Mouse (Mus musculus) embryonic facial prominence, embryonic 12.5 days (tissue): Measurements from ENCODE around the gene Bdkrb2. TPM values are rescaled to one million over a fixed set of nuclear protein-coding genes. Genes with fewer than 3 reads are reported as not detected.

Experiments used
- ATAC-seq: fragments of 200-750 bp; cut with Nextera tagmentation; 2 replicates; pipeline ENCODE4 v1.8.0; 2017; ENCODE audit not compliant: insufficient number of reproducible peaks, insufficient read depth, low FRiP score, low TSS enrichment
- H3K27ac ChIP-seq: fragments of 300-500 bp; sonication (generic); 2 replicates; pipeline ENCODE4 v1.5.1; 2016; ENCODE audit warnings: mild to moderate bottlenecking
- H3K27me3 ChIP-seq: fragments of 300-500 bp; sonication (generic); 2 replicates; pipeline ENCODE4 v1.6.1; 2016; ENCODE audit warnings: mild to moderate bottlenecking, moderate library complexity
- H3K36me3 ChIP-seq: fragments of 300-500 bp; sonication (generic); 2 replicates; pipeline ENCODE4 v1.6.1; 2016; ENCODE audit warnings: mild to moderate bottlenecking
- H3K4me1 ChIP-seq: fragments of 300-500 bp; sonication (generic); 2 replicates; pipeline ENCODE4 v1.6.1; 2016
- H3K4me2 ChIP-seq: fragments of 300-500 bp; sonication (generic); replicated peaks from 2 replicates; pipeline ENCODE4 v1.6.1; 2016; ENCODE audit warnings: mild to moderate bottlenecking, moderate library complexity
- H3K4me3 ChIP-seq: fragments of 300-500 bp; sonication (generic); 2 replicates; pipeline ENCODE4 v1.5.1; 2016; ENCODE audit warnings: mild to moderate bottlenecking
- H3K9ac ChIP-seq: fragments of 300-500 bp; sonication (generic); 2 replicates; pipeline ENCODE4 v1.6.1; 2016; ENCODE audit warnings: mild to moderate bottlenecking, moderate library complexity
- H3K9me3 ChIP-seq: fragments of 300-500 bp; sonication (generic); 2 replicates; pipeline ENCODE4 v1.6.1; 2016; ENCODE audit warnings: mild to moderate bottlenecking, moderate library complexity
- WGBS: fragments of 180-500 bp; shearing (Covaris S2); methylation state at CpG from one replicate; pipeline ENCODE4 v1.1.7; 2016; 5-methylcytosine and 5-hydroxymethylcytosine counted together
- polyA plus RNA-seq: library from polyadenylated mRNA; unstranded; fragments of >200 nt; fragmentation: Nextera tagmentation; extraction: Ambion mirVana; gene quantifications from 2 replicates; pipeline ENCODE4 v1.2.1, GENCODE M21; 2016

Gene Bdkrb2
- polyA plus RNA-seq, 1 experiment from 2014 or later, result 1.1 TPM

DNA sequence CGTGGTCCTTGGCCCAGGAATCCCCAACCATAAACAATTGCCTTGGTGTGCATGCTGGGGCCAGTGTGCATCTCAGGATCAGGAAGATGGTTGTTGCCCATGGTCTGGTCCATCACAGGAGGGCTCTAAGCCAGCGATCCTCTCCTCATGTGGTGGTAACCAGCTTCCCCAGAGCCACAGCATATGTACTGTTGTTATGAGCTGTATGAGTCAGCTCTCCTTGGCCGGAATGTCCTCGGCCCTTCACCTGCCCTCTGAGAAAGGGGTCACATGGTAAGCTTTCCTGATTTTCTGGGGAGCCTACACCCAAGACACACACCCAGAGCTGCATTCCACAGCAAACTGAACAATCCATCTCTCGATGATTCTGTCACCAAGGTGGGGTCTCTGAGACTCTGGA, 2.2 kb downstream of the Bdkrb2 start:
- Histone ChIP-seq H3K4me2 (no peak overlapping the region), H3K9me3 (0 out of 2 replicates have a peak, but pooled peaks cover 5% of the 10 kb centered on the region), H3K4me1 (peaks cover 21% of the 10 kb centered on the region), H3K4me3 (no peak overlapping the region), H3K9ac (no peak overlapping the region), H3K36me3 (no peaks in the 10 kb centered on the region), H3K27ac (no peak overlapping the region), H3K27me3 (peaks cover 37% of the 10 kb centered on the region)
- 77% methylated on average over 5 of the region's 5 CpGs for WGBS
- no peak for ATAC-seq

- Histone ChIP-seq H3K27ac (no peak overlapping the region), H3K9ac (no peak overlapping the region), H3K36me3 (no peaks in the 10 kb centered on the region), H3K4me2 (no peak overlapping the region), H3K4me3 (no peak overlapping the region), H3K9me3 (0 out of 2 replicates have a peak, but pooled peaks cover 4% of the 10 kb centered on the region), H3K27me3 (no peaks in the 10 kb centered on the region), H3K4me1 (no peaks in the 10 kb centered on the region)
- 63% methylated on average over 3 of the region's 3 CpGs for WGBS
- no peak for ATAC-seq
These were observed 8.8 kb downstream of the Bdkrb2 start for GRCm38 (mm10) chr12:105571867-105572266.

- no peak overlapping the region for H3K9ac ChIP-seq
- WGBS, result 73% methylated on average over 2 of the region's 2 CpGs
- no peak for ATAC-seq
- no peak overlapping the region for H3K4me2 ChIP-seq
- H3K36me3 ChIP-seq, result no peaks in the 10 kb centered on the region
- H3K27ac ChIP-seq, result no peak overlapping the region
- H3K27me3 ChIP-seq, result no peaks in the 10 kb centered on the region
- no peaks in the 10 kb centered on the region for H3K4me1 ChIP-seq
- H3K9me3 ChIP-seq, result no peaks in the 10 kb centered on the region
- no peak overlapping the region for H3K4me3 ChIP-seq
These were observed 9.6 kb downstream of the Bdkrb2 start for GRCm38 (mm10) chr12:105572622-105573021.

GRCm38 (mm10) chr12:105574356-105574755, 11.3 kb downstream of the Bdkrb2 start:
- Histone ChIP-seq H3K4me3 (no peak overlapping the region), H3K4me2 (no peak overlapping the region), H3K36me3 (no peaks in the 10 kb centered on the region), H3K9ac (no peak overlapping the region), H3K27me3 (no peaks in the 10 kb centered on the region), H3K27ac (no peak overlapping the region), H3K9me3 (no peaks in the 10 kb centered on the region), H3K4me1 (no peaks in the 10 kb centered on the region)
- WGBS, result 89% methylated on average over 4 of the region's 4 CpGs
- ATAC-seq, result no peak

DNA sequence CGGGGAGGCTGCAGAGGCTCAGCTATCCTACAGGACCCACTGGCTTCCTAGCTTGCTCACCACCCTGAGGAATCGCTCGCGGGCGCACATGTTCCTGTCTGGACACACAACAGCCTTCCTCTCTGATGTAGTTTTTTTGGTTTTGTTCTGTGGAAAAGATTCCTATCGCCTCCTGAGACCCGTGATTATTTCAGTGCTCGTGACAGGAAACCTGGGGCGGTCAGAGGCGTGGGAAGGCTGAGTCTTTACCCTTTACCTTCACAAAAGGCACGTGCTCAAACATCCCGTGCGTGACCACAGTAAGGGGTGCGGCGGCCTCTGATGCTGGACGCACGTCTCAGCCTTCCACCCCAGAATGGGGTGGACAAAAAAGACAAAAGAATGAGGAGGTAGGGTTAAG, 17.5 kb downstream of the Bdkrb2 start:
- no peaks in the 10 kb centered on the region for H3K27me3 ChIP-seq
- no peak overlapping the region for H3K4me2 ChIP-seq
- H3K9me3 ChIP-seq, result no peaks in the 10 kb centered on the region
- H3K4me1 ChIP-seq, result peaks cover 16% of the 10 kb centered on the region
- WGBS, result 75% methylated on average over 17 of the region's 17 CpGs
- H3K36me3 ChIP-seq, result no peaks in the 10 kb centered on the region
- H3K27ac ChIP-seq, result no peak overlapping the region
- no peak for ATAC-seq
- no peak overlapping the region for H3K9ac ChIP-seq
- no peak overlapping the region for H3K4me3 ChIP-seq

DNA sequence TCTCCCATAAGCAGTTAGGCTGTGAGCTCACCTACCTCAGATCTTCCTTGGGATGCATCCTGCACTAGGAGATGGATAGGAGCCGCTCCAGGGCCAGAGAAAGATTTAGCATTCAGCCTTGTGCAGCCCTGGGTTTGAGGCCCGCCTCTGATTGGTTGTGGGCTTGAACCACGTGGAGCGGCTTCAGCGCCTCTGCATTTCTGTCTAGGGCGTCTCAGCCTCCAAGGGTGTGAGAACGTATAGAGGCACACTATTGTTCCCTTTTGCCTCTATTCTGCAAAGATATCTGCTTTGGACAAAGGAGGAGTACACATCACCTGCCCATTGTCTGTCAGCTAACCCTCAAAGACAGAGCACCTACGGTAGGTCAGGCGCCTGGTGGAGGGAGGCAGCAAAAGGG, 19.5 kb downstream of the Bdkrb2 start:
- no peak for ATAC-seq
- Histone ChIP-seq H3K4me1 (peaks cover 16% of the 10 kb centered on the region), H3K9me3 (no peaks in the 10 kb centered on the region), H3K27ac (no peak overlapping the region), H3K4me3 (no peak overlapping the region), H3K36me3 (no peaks in the 10 kb centered on the region), H3K27me3 (no peaks in the 10 kb centered on the region), H3K4me2 (no peak overlapping the region), H3K9ac (no peak overlapping the region)
- 62% methylated on average over 9 of the region's 9 CpGs for WGBS

DNA sequence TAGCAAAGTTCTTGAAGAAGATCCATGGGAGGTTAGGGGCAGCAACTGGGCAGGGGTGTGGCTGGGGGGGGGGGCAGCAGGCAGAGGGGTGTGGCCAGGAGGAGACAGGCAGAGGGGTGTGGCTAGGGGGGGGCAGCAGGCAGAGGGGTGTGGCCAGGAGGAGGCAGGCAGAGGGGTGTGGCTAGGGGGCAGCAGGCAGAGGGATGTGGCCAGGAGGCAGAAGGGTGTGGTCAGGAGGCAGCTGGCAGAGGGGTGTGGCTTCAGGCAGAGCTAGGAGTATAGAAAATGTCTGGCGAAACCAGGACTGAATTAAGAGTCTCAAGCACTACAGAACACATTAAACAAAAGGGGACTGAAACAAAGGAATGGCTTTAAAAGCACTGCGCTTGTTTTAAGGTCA, 20.5 kb downstream of the Bdkrb2 start:
- H3K27me3 ChIP-seq, result no peaks in the 10 kb centered on the region
- no peak overlapping the region for H3K27ac ChIP-seq
- no peak overlapping the region for H3K9ac ChIP-seq
- WGBS, result 12% methylated on average over 2 of the region's 2 CpGs
- H3K4me3 ChIP-seq, result no peak overlapping the region
- H3K36me3 ChIP-seq, result no peaks in the 10 kb centered on the region
- H3K4me1 ChIP-seq, result peaks cover 16% of the 10 kb centered on the region
- H3K9me3 ChIP-seq, result no peaks in the 10 kb centered on the region
- ATAC-seq, result no peak
- no peak overlapping the region for H3K4me2 ChIP-seq

DNA sequence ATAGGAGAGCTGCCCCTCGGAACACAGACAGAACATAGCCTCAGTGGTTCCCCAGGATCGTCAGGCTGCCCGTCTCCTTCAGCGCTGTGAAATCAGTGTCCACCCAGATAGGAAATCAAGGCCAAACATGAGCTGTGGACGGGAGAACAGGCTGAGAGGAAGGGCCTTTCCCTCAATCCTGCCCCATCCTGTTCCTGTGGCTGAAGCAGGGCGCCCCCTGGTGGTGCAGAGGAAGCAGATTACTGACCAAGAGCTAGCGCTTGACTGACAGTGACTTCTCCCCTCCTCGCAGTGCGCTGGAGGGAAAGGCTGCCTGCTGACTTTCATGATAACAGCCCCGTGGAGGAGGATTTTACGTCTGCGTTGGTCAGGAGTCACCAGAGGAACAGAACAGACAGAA, 21.8 kb downstream of the Bdkrb2 start:
- Histone ChIP-seq H3K27ac (no peak overlapping the region), H3K4me3 (no peak overlapping the region), H3K4me2 (no peak overlapping the region), H3K9ac (no peak overlapping the region), H3K9me3 (no peaks in the 10 kb centered on the region), H3K4me1 (peaks cover 13% of the 10 kb centered on the region), H3K36me3 (no peaks in the 10 kb centered on the region), H3K27me3 (no peaks in the 10 kb centered on the region)
- WGBS, result 19% methylated on average over 12 of the region's 12 CpGs
- no peak for ATAC-seq

DNA sequence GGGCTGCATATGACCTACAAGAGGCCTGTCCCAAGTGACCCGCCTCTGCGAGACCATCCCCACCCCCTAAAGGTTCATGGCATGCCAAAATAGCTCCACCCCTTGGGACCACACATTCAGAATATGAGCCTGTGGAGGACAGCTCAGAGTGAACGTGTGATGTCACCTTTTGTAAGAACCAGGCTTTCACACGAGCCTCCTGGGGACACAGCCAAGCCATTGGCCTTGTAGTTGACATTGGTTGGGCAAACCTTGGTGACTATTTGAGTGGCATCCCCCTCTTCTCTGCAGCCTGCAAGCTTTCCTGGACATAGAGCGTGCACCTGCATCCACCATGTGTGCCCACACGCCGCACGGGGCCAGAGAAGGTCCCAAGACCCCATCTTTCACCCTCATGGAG, 24.5 kb downstream of the Bdkrb2 start:
- ATAC-seq, result no peak
- Histone ChIP-seq H3K4me3 (no peak overlapping the region), H3K27ac (no peak overlapping the region), H3K4me1 (peaks cover 10% of the 10 kb centered on the region), H3K9me3 (no peaks in the 10 kb centered on the region), H3K36me3 (no peaks in the 10 kb centered on the region), H3K4me2 (no peak overlapping the region), H3K9ac (no peak overlapping the region), H3K27me3 (no peaks in the 10 kb centered on the region)
- 86% methylated on average over 8 of the region's 8 CpGs for WGBS

- Histone ChIP-seq H3K4me3 (no peak overlapping the region), H3K9ac (no peak overlapping the region), H3K4me2 (no peak overlapping the region), H3K27me3 (no peaks in the 10 kb centered on the region), H3K4me1 (no peaks in the 10 kb centered on the region), H3K27ac (no peak overlapping the region), H3K9me3 (no peaks in the 10 kb centered on the region), H3K36me3 (no peaks in the 10 kb centered on the region)
- no peak for ATAC-seq
- 80% methylated on average over 7 of the region's 7 CpGs for WGBS
These were observed 27.8 kb downstream of the Bdkrb2 start for GRCm38 (mm10) chr12:105590786-105591185.

- ATAC-seq, result no peak
- Histone ChIP-seq H3K4me2 (no peak overlapping the region), H3K27me3 (no peaks in the 10 kb centered on the region), H3K9ac (no peak overlapping the region), H3K27ac (no peak overlapping the region), H3K4me3 (no peak overlapping the region), H3K9me3 (no peaks in the 10 kb centered on the region), H3K36me3 (no peaks in the 10 kb centered on the region), H3K4me1 (no peaks in the 10 kb centered on the region)
- 94% methylated on average over 23 of the region's 23 CpGs for WGBS
These were observed 29.3 kb downstream of the Bdkrb2 start for GRCm38 (mm10) chr12:105592361-105592761.

GRCm38 (mm10) chr12:105593471-105593870, 30.4 kb downstream of the Bdkrb2 start:
- no peak overlapping the region for H3K4me2 ChIP-seq
- no peak overlapping the region for H3K9ac ChIP-seq
- no peaks in the 10 kb centered on the region for H3K9me3 ChIP-seq
- H3K4me1 ChIP-seq, result no peaks in the 10 kb centered on the region
- H3K36me3 ChIP-seq, result no peaks in the 10 kb centered on the region
- WGBS, result 59% methylated on average over 4 of the region's 4 CpGs
- no peaks in the 10 kb centered on the region for H3K27me3 ChIP-seq
- H3K4me3 ChIP-seq, result no peak overlapping the region
- no peak for ATAC-seq
- no peak overlapping the region for H3K27ac ChIP-seq

DNA sequence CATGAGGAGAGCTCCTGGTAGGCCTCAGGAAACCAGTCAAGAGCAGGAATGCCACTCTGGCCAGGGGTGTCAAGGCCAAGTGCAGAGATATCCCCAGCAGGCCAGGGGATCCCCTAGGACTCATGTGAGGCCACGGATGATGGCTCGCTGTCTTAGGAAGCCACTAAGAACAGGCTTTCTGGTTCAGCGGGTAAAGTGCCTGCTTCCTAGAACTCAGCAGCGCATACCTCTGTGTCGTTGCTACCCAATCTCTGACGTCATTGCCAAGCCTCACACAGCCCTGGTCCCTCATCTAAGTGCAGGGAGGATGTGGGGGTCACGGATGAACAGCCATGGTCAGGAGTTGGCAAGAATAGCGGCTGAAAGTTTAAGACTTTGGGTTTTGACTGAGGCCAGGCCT, 34.1 kb downstream of the Bdkrb2 start:
- WGBS, result 84% methylated on average over 8 of the region's 8 CpGs
- Histone ChIP-seq H3K4me1 (peaks cover 8% of the 10 kb centered on the region; the same call in 1 of the 2 replicates), H3K9me3 (no peaks in the 10 kb centered on the region), H3K27me3 (no peaks in the 10 kb centered on the region), H3K4me3 (no peak overlapping the region), H3K9ac (no peak overlapping the region), H3K27ac (no peak overlapping the region), H3K36me3 (no peaks in the 10 kb centered on the region), H3K4me2 (no peak overlapping the region)
- ATAC-seq, result no peak
